Mouse (Mus musculus) inflammation-experienced regulatory T-cells (primary cell): ENCODE measurements around the gene Hcn3. TPM values are rescaled to one million over a fixed set of nuclear protein-coding genes. Genes with fewer than 3 reads are reported as not detected.

Experiments used
- polyA plus RNA-seq, 2 experiments: library from polyadenylated mRNA; unstranded; fragments of 100-300 nt; shearing (Covaris generic); gene quantifications; one replicate each; pipeline ENCODE4 v1.2.1; 2017

Gene Hcn3
- polyA plus RNA-seq = 1 to 10 TPM in 1 of 2 experiments, under 1 TPM in 1; 0.76 to 2.1 TPM

GRCm38 (mm10) chr3:89159616-89160344, at the start of gene Hcn3:
Hcn3 (minus strand) TSS chr3:89160196.

GRCm38 (mm10) chr3:89202253-89203141, 42.5 kb upstream of the Hcn3 start, which contains the start of gene Gba:
Gba (plus strand) TSS chr3:89202928.

GRCm38 (mm10) chr3:89183058-89183958, 23.3 kb upstream of the Hcn3 start, which contains the start of gene Fam189b:
Fam189b (plus strand) TSS chr3:89183143.

GRCm38 (mm10) chr3:89177242-89178106, 17.5 kb upstream of the Hcn3 start, which contains the start of gene Scamp3:
Scamp3 (plus strand) TSS chr3:89177473.

GRCm38 (mm10) chr3:89164506-89165267, 4.7 kb upstream of the Hcn3 start, which contains the start of gene Clk2:
Clk2 (plus strand) TSS chr3:89164795.

GRCm38 (mm10) chr3:89135958-89136357, 24.0 kb downstream of the Hcn3 start, which contains the start of gene Pklr:
Pklr (plus strand) TSS chr3:89136142.

GRCm38 (mm10) chr3:89101812-89102494, 58.0 kb downstream of the Hcn3 start, which contains the start of gene Fdps:
Fdps (minus strand) TSS chr3:89101959.

GRCm38 (mm10) chr3:89100811-89101210, 59.2 kb downstream of the Hcn3 start, which contains the start of gene Gm43738:
Gm43738 (minus strand) TSS chr3:89101099.

Other genes starting within 250 kb of the Hcn3 start
- gene Msto1, start 246.2 kb downstream of the Hcn3 start, polyA plus RNA-seq = 10 to 100 TPM; 27.2 to 32.3 TPM
- gene Ash1l, start 209.6 kb downstream of the Hcn3 start, polyA plus RNA-seq = 10 to 100 TPM; 32.6 to 35.9 TPM
- gene Dap3, start 209.0 kb downstream of the Hcn3 start, polyA plus RNA-seq = 100 to 1,000 TPM; 155 to 171 TPM
- 10 to 100 TPM; 41.8 to 47.3 TPM for gene Rusc1, start 66.9 kb downstream of the Hcn3 start, polyA plus RNA-seq
- gene Gm43738, start 59.1 kb downstream of the Hcn3 start, polyA plus RNA-seq = under 1 TPM in 1 of 2 experiments, not detected in 1; 0.23 TPM
- 100 to 1,000 TPM in 1 of 2 experiments, 10 to 100 TPM in 1; 59.8 to 110 TPM for gene Fdps, start 58.2 kb downstream of the Hcn3 start, polyA plus RNA-seq
- 1 to 10 TPM in 1 of 2 experiments, not detected in 1; 1.8 TPM for gene Pklr, start 24.1 kb downstream of the Hcn3 start, polyA plus RNA-seq
- gene Clk2, start 4.6 kb upstream of the Hcn3 start, polyA plus RNA-seq = 100 to 1,000 TPM; 115 to 129 TPM
- gene Scamp3, start 17.3 kb upstream of the Hcn3 start, polyA plus RNA-seq = 100 to 1,000 TPM; 257 to 293 TPM
- 100 to 1,000 TPM; 204 to 228 TPM for gene Fam189b, start 22.9 kb upstream of the Hcn3 start, polyA plus RNA-seq
- 100 to 1,000 TPM; 120 to 135 TPM for gene Gba, start 42.7 kb upstream of the Hcn3 start, polyA plus RNA-seq
- gene Thbs3, start 55.0 kb upstream of the Hcn3 start, polyA plus RNA-seq = 1 to 10 TPM in 1 of 2 experiments, under 1 TPM in 1; 0.88 to 1.6 TPM
- gene Mtx1, start 66.9 kb upstream of the Hcn3 start, polyA plus RNA-seq = 100 to 1,000 TPM; 121 to 126 TPM
- 1 to 10 TPM in 1 of 2 experiments, not detected in 1; 1.2 TPM for gene Muc1, start 68.9 kb upstream of the Hcn3 start, polyA plus RNA-seq
- gene Krtcap2, start 85.8 kb upstream of the Hcn3 start, polyA plus RNA-seq = 100 to 1,000 TPM; 235 to 244 TPM
- 1 to 10 TPM; 3.0 to 3.5 TPM for gene Trim46, start 86.1 kb upstream of the Hcn3 start, polyA plus RNA-seq
- gene Dpm3, start 99.2 kb upstream of the Hcn3 start, polyA plus RNA-seq = 10 to 100 TPM; 84.5 to 92.4 TPM
- 100 to 1,000 TPM; 239 to 241 TPM for gene Slc50a1, start 110.4 kb upstream of the Hcn3 start, polyA plus RNA-seq
- gene Efna1, start 120.9 kb upstream of the Hcn3 start, polyA plus RNA-seq = not detected
- gene Efna3, start 162.8 kb upstream of the Hcn3 start, polyA plus RNA-seq = under 1 TPM in 1 of 2 experiments, not detected in 1; 0.49 TPM
- under 1 TPM; 0.42 to 0.82 TPM for gene Efna4, start 177.8 kb upstream of the Hcn3 start, polyA plus RNA-seq
- 10 to 100 TPM; 24.1 to 31.4 TPM for gene Adam15, start 189.8 kb upstream of the Hcn3 start, polyA plus RNA-seq
- under 1 TPM; 0.27 to 0.37 TPM for gene Dcst2, start 201.8 kb upstream of the Hcn3 start, polyA plus RNA-seq
- under 1 TPM; 0.32 to 0.40 TPM for gene Dcst1, start 205.1 kb upstream of the Hcn3 start, polyA plus RNA-seq
- 10 to 100 TPM; 45.3 to 49.2 TPM for gene Zbtb7b, start 234.6 kb upstream of the Hcn3 start, polyA plus RNA-seq
- 1 to 10 TPM in 1 of 2 experiments, not detected in 1; 1.8 TPM for gene Lenep, start 242.6 kb upstream of the Hcn3 start, polyA plus RNA-seq